Mouse (Mus musculus) heart, postnatal 0 days (tissue): Measurements from ENCODE around the gene Pfkl. TPM values are rescaled to one million over a fixed set of nuclear protein-coding genes. Genes with fewer than 3 reads are reported as not detected.

ENCODE experiments used
- ATAC-seq: fragments of 200-750 bp; cut with Nextera tagmentation; 2 replicates; pipeline ENCODE4 v1.8.0; 2017; ENCODE audit warnings: low read depth, moderate number of reproducible peaks, moderate library complexity; ENCODE audit not compliant: insufficient read depth
- DNase-seq: peaks from one replicate; pipeline ENCODE4 v3.0.0-alpha.2; 2016; ENCODE audit warnings: low spot score
- H3K27ac ChIP-seq: fragments of 300-500 bp; sonication (generic); 2 replicates; pipeline ENCODE4 v1.5.1; 2014; ENCODE audit warnings: low read depth, mild to moderate bottlenecking
- H3K27me3 ChIP-seq: fragments of 300-500 bp; sonication (generic); 2 replicates; pipeline ENCODE4 v1.6.1; 2014; ENCODE audit warnings: low read length, mixed read lengths; ENCODE audit not compliant: control insufficient read depth, insufficient read depth
- H3K36me3 ChIP-seq: fragments of 300-500 bp; sonication (generic); replicated peaks from 2 replicates; pipeline ENCODE4 v1.6.1; 2014; ENCODE audit warnings: low read length, mixed read lengths; ENCODE audit not compliant: control insufficient read depth, insufficient read depth
- H3K4me1 ChIP-seq: fragments of 300-500 bp; sonication (generic); 2 replicates; pipeline ENCODE4 v1.6.1; 2014; ENCODE audit warnings: antibody characterized with exemption; ENCODE audit not compliant: control insufficient read depth, insufficient read depth
- H3K4me2 ChIP-seq: fragments of 300-500 bp; sonication (generic); 2 replicates; pipeline ENCODE4 v1.6.1; 2014; ENCODE audit warnings: low read depth, mild to moderate bottlenecking, low read length, moderate library complexity
- H3K4me3 ChIP-seq: fragments of 300-500 bp; sonication (generic); 2 replicates; pipeline ENCODE4 v1.5.1; 2014; ENCODE audit warnings: low read depth, low read length
- H3K9ac ChIP-seq: fragments of 300-500 bp; sonication (generic); replicated peaks from 2 replicates; pipeline ENCODE4 v1.6.1; 2014; ENCODE audit warnings: low read depth, low read length, mixed read lengths
- H3K9me3 ChIP-seq: fragments of 300-500 bp; sonication (generic); replicated peaks from 2 replicates; pipeline ENCODE4 v1.6.1; 2016; ENCODE audit warnings: low read length; ENCODE audit not compliant: control insufficient read depth
- CTCF ChIP-seq: IDR thresholded peaks from 2 replicates; pipeline ENCODE4 v1.5.1; 2016; ENCODE audit warnings: antibody characterized with exemption, control low read depth, low read depth
- EP300 ChIP-seq: IDR thresholded peaks from 2 replicates; pipeline ENCODE4 v1.6.1; 2016; ENCODE audit warnings: antibody characterized with exemption, low read depth
- WGBS: fragments of 180-500 bp; shearing (Covaris S2); extraction: QIAGEN DNeasy Blood & Tissue Kit; methylation state at CpG from one replicate; pipeline ENCODE4 v1.1.7; 2014; 5-methylcytosine and 5-hydroxymethylcytosine counted together
- polyA plus RNA-seq: library from polyadenylated mRNA; unstranded; fragments of >200 nt; fragmentation: Nextera tagmentation; extraction: Ambion mirVana; gene quantifications from 2 replicates; pipeline ENCODE4 v1.2.1, GENCODE M21; 2015
- total RNA-seq: library from RNA; depleted of rRNA; stranded (reverse); fragments of >200 nt; gene quantifications from 2 replicates; pipeline ENCODE4 v1.2.3, GENCODE M21; 2014; ENCODE audit warnings: low replicate concordance

The Pfkl gene
- total and polyA plus RNA-seq, 2 experiments from 2014 or later = 68.9 to 353 TPM

DNA sequence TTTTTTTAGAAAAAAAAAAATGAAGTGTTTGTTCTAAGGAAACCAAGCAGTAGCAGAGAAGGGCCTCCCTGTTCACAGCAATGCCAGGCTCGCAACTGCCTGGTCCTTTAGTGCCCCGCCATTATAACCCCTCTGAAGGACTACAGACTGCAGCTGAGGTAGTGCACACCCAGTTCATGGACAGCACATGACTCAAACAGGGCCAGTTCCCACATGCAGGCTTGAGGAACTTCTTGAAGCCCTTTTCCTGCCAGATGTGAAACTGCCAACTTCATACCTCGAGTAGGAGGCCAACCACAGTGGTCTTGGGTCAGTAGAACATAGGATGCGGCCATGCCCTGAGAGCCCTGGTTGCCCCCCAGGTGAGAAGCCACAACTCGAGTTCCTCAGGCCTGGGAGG lies 35.6 kb downstream of the Pfkl start:
- DNase-seq (no peak), ATAC-seq (no peak)
- Histone ChIP-seq H3K27me3 (peaks cover 13% of the 10 kb centered on the region; the same call in 1 of the 2 replicates), H3K4me3 (no peak overlapping the region), H3K36me3 (no peaks in the 10 kb centered on the region), H3K4me1 (no peaks in the 10 kb centered on the region), H3K4me2 (no peak overlapping the region), H3K27ac (no peak overlapping the region), H3K9me3 (no peaks in the 10 kb centered on the region), H3K9ac (no peak overlapping the region)
- no peak for TF ChIP-seq CTCF
- no peak for TF ChIP-seq EP300
- 64% methylated on average over 5 of the region's 5 CpGs for WGBS

DNA sequence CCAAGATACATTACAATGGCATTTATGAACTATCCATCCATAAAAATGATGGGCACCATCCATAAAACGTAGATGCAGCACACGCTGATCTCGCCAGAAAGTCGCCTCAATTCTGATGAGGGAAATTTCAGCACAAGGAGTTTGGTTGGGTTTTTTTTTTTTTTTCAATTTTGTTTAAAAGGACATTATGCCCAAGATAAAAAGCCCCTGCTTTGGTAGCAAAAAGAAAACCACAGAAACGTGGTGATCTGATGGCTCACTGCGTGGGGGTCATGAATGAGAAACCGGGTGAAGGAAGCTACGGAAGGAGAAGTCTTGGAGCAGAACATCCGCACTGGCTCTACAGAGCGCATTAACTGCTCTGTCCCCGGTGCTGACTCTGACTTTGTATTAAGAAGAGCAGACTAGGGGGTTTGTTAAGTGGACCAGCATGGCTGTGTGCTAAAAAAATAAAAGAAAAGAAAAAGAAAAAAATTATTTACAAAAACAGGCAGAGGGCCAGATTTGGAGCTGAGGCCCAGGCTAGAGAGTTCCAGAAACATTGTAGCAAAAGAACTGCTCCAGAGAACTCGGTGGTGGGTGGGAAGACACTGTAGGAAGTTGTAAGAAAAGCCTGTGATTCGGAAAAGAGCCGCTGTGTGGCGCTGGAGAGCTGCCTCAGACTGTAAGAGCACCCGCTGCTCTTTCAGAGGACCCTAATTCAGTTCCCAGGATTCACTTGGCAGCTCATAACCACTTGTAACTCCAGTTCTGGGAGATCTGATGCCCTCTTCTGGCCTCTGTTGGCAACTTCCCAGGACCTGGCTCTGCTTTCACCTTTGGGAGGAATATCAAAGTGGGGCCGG lies 38.0 kb downstream of the Pfkl start:
- no peak overlapping the region for H3K4me2 ChIP-seq

DNA sequence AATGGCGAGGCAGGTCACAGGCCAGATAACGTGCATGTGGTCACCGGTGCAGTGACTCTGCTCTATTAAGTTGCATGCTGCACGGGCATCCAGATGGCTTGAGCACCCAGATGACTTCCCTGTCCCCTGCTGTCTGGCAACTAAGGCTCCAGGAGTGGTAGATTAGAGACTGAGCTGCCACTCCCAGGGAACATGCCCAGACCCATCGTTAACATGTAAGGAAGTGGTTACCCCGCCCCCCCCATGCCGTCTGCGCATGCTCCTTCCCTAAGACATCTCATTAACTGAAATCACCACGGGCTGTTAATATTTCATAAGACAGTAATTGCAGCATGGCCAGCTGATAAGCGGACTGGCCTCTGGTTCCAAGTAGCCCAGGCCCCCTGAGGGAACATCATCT lies 38.7 kb downstream of the Pfkl start:
- TF ChIP-seq EP300 (no peak), CTCF (no peak)
- H3K9ac ChIP-seq = no peak overlapping the region
- no peaks in the 10 kb centered on the region for H3K4me1 ChIP-seq
- no peaks in the 10 kb centered on the region for H3K9me3 ChIP-seq
- no peak overlapping the region for H3K4me3 ChIP-seq
- H3K27ac ChIP-seq = no peak overlapping the region
- H3K27me3 ChIP-seq = peaks cover 31% of the 10 kb centered on the region
- H3K36me3 ChIP-seq = no peaks in the 10 kb centered on the region
- DNase-seq (no peak), ATAC-seq (no peak)
- H3K4me2 ChIP-seq = no peak overlapping the region
- 83% methylated on average over 10 of the region's 10 CpGs for WGBS

More for the DNA sequence above, 38.0 kb downstream of the Pfkl start:
- Histone ChIP-seq H3K4me3 (no peak overlapping the region), H3K27ac (no peak overlapping the region), H3K36me3 (no peaks in the 10 kb centered on the region), H3K4me1 (no peaks in the 10 kb centered on the region), H3K9me3 (no peaks in the 10 kb centered on the region), H3K27me3 (peaks cover 31% of the 10 kb centered on the region), H3K9ac (no peak overlapping the region)
- ATAC-seq (no peak), DNase-seq (no peak)
- WGBS = 58% methylated on average over 17 of the region's 17 CpGs
- TF ChIP-seq EP300 (no peak), CTCF (no peak)

DNA sequence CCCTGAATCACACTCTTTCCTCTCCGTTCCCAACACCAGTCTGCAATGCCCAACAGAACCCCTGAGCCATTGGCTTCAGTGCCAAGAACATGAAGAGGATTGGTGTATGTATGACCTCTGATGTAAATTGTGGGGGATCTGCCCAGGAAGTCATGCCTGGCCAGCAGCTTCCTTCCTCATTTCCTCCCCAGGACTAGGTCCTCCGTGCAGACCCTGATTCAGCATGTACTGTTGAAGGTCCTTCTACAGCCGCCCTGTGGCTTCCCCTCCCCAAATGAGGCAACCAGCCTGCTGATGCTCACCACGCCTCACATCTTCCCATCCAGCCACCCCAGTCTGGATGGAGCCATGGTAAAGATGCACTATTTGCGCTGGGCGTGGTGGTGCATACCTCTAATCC lies 39.4 kb downstream of the Pfkl start, which contains the start of gene Trpm2:
TSS of gene Trpm2 (minus strand) at position 83 of the 400 bp plus-strand sequence.
- no peak for TF ChIP-seq CTCF
- TF ChIP-seq EP300 = no peak
- WGBS = 65% methylated on average over 6 of the region's 6 CpGs
- Histone ChIP-seq H3K36me3 (no peaks in the 10 kb centered on the region), H3K27me3 (peaks cover 31% of the 10 kb centered on the region), H3K27ac (no peak within 1 kb of the TSS), H3K4me2 (peak within 1 kb of the TSS; percentile 43), H3K4me1 (no peaks in the 10 kb centered on the region), H3K9me3 (no peaks in the 10 kb centered on the region), H3K9ac (no peak within 1 kb of the TSS), H3K4me3 (peak within 1 kb of the TSS; percentile 12; the same call in 1 of the 2 replicates)
- DNase-seq (no peak), ATAC-seq (no peak)

DNA sequence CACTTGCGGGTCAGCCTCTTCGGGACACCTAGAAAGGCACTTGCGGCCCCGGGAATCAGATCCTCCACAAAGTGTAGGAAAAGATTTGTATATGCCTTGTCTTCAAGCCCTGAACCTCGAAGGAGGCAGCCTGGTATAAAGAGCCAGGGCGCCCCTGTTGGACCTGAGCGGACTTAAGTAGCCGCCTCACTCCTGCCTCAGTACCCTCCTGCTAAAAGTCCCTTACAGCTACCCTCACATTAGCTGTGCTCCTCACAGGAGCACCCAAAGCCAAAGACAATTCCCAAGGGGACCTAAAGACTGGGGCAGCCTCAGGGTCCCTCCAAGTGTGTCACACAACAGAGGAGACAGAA lies 39.9 kb downstream of the Pfkl start:
- Histone ChIP-seq H3K9ac (no peak overlapping the region), H3K27ac (no peak overlapping the region), H3K36me3 (no peaks in the 10 kb centered on the region), H3K4me1 (no peaks in the 10 kb centered on the region), H3K4me2 (peak overlapping the region; percentile 43), H3K4me3 (peak overlapping the region; percentile 12; the same call in 1 of the 2 replicates), H3K9me3 (no peaks in the 10 kb centered on the region), H3K27me3 (peaks cover 31% of the 10 kb centered on the region)
- DNase-seq = no peak
- ATAC-seq = no peak
- 11% methylated on average over 8 of the region's 8 CpGs for WGBS
- TF ChIP-seq EP300 (no peak), CTCF (no peak)
